Mouse (Mus musculus) monocyte, adult 59 days (primary cell): Measurements from ENCODE around the gene Ppp1r12c. TPM values are rescaled to one million over a fixed set of nuclear protein-coding genes. Genes with fewer than 3 reads are reported as not detected.

ENCODE experiments used
- total RNA-seq, 2 experiments: library from RNA; stranded (reverse); gene quantifications; one replicate each; pipeline ENCODE4 v1.2.4; 2023

Ppp1r12c gene
- total RNA-seq = 100 to 1,000 TPM; 351 to 356 TPM

GRCm38 (mm10) chr7:4501558-4502397, at the start of gene Ppp1r12c:
Gene Ppp1r12c, minus strand, starts transcription at chr7:4501680.

GRCm38 (mm10) chr7:4547221-4547641, 45.8 kb upstream of the Ppp1r12c start, which contains the start of gene Syt5:
Gene Syt5, minus strand, starts transcription at chr7:4547541.

GRCm38 (mm10) chr7:4532005-4532729, 30.7 kb upstream of the Ppp1r12c start, which contains the start of gene Dnaaf3:
Gene Dnaaf3, minus strand, starts transcription at chr7:4532453.

DNA sequence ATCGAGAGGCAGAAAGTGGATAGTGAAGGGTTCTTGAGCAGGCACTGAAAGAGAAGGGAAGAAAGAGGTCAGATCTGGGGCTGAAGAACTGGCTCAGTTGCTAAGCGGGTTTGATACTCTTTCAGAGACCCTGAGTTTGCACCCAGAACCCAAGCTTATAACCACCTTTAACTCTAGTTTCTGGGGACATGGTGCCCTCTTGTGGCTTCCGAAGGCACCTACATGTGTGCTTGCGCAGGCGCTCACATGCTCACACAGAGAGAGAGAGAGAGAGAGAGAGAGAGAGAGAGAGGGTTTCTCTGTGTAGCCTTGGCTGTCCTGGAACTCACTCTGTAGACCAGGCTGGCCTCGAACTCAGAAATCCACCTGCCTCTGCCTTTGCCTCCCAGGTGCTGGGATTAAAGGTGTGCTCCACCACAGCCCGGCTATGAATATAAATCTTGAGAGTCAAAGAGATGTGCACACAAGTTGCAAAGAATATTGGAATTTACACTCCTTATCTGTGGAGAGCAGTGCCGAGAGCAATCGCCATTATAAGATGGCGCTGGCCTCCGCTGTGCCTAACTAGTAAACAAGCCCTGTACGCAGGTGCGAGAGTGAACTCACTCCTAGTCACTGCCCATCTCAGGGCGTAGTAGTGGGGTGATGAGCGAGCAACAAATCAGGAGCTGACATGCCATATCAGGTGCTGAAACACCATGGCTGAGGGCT, 22.9 kb upstream of the Ppp1r12c start, which contains the start of gene Tnni3:
Gene Tnni3, minus strand, starts transcription at position 18 of the 711 bp plus-strand sequence.

DNA sequence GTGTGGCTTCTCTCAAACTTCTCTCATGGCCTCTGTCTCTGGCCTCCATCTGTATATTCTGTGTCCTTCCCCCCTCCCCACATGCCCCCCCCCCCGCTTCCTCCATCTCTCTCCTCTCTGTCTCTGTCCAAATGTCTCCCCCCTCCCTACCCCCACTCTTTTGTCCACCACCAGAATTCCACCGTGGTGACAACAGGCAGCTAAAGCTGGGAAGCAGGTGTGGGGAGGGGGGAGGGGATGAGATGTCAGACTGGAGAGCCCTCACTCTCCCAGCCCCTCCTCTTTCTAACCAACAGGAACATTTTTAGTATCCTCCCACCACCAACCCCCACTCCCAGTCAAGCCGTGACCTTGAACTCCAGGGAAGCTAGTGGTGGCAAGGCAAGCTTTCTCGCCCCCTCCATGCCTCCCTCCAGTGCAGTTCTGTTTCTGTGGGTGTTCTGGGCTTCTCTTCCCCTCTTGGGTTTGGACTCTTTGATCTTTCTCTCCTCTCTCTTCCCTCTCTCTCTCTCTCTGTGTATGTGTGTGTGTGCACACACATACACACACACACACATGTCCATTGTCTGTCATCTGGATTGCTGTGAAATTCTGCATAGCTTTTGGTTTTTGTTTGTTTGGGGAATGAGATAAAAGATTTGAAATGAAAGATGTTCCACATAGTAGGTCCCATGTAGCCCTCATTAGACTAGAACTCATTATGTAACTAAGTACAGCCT, 15.0 kb upstream of the Ppp1r12c start, which contains the start of gene Tnnt1:
Gene Tnnt1, minus strand, starts transcription at position 51 of the 719 bp plus-strand sequence.

GRCm38 (mm10) chr7:4460576-4461434, 40.7 kb downstream of the Ppp1r12c start, which contains the start of gene Eps8l1:
Gene Eps8l1, plus strand, starts transcription at chr7:4460674.

GRCm38 (mm10) chr7:4445216-4445791, 56.2 kb downstream of the Ppp1r12c start, which contains the start of gene Rdh13:
Gene Rdh13, minus strand, starts transcription at chr7:4445649.

Other genes with a start within 250 kb of the Ppp1r12c start
- not detected for gene Ncr1, start 164.0 kb downstream of the Ppp1r12c start, total RNA-seq
- gene Gp6, start 103.9 kb downstream of the Ppp1r12c start, total RNA-seq = under 1 TPM in 1 of 2 experiments, not detected in 1; 0.09 TPM
- 1 to 10 TPM; 5.4 to 7.3 TPM for gene Rdh13, start 56.0 kb downstream of the Ppp1r12c start, total RNA-seq
- gene Eps8l1, start 41.0 kb downstream of the Ppp1r12c start, total RNA-seq = 1 to 10 TPM; 7.9 to 9.9 TPM
- gene Tnnt1, start 14.7 kb upstream of the Ppp1r12c start, total RNA-seq = not detected
- gene Tnni3, start 22.5 kb upstream of the Ppp1r12c start, total RNA-seq = 1 to 10 TPM; 3.3 to 4.2 TPM
- 1 to 10 TPM; 3.7 to 4.3 TPM for gene Dnaaf3, start 30.8 kb upstream of the Ppp1r12c start, total RNA-seq
- 1 to 10 TPM in 1 of 2 experiments, not detected in 1; 1.2 TPM for gene Syt5, start 45.9 kb upstream of the Ppp1r12c start, total RNA-seq
- gene Ptprh, start 102.4 kb upstream of the Ppp1r12c start, total RNA-seq = under 1 TPM; 0.49 to 0.66 TPM
- 10 to 100 TPM; 31.8 to 32.8 TPM for gene Tmem86b, start 129.7 kb upstream of the Ppp1r12c start, total RNA-seq
- 100 to 1,000 TPM; 194 to 198 TPM for gene Ppp6r1, start 157.3 kb upstream of the Ppp1r12c start, total RNA-seq
- 10 to 100 TPM; 32.1 to 35.1 TPM for gene Hspbp1, start 183.4 kb upstream of the Ppp1r12c start, total RNA-seq
- under 1 TPM in 1 of 2 experiments, not detected in 1; 0.79 TPM for gene Brsk1, start 188.9 kb upstream of the Ppp1r12c start, total RNA-seq
- 10 to 100 TPM; 30.4 to 32.3 TPM for gene Tmem150b, start 223.6 kb upstream of the Ppp1r12c start, total RNA-seq
- 100 to 1,000 TPM; 133 to 143 TPM for gene Kmt5c, start 238.4 kb upstream of the Ppp1r12c start, total RNA-seq